Mouse (Mus musculus) liver, postnatal 0 days (tissue): Measurements from ENCODE around the gene H2-T24. TPM values are rescaled to one million over a fixed set of nuclear protein-coding genes. Genes with fewer than 3 reads are reported as not detected.
"Not testable (repeated sequence)": the region's sequence is repeated elsewhere in the genome, so short reads cannot be mapped to it uniquely, and the experiment has no call there.

ENCODE experiments used
- ATAC-seq: fragments of 200-750 bp; cut with Nextera tagmentation; 2 replicates; pipeline ENCODE4 v1.8.0; 2017; ENCODE audit warnings: mild to moderate bottlenecking, moderate library complexity
- DNase-seq: peaks from one replicate; pipeline ENCODE4 v3.0.0-alpha.2; 2016
- H3K27ac ChIP-seq: fragments of 300-500 bp; sonication (generic); 2 replicates; pipeline ENCODE4 v1.5.1; 2014; ENCODE audit warnings: antibody characterized with exemption, moderate library complexity, mild to moderate bottlenecking, low read depth
- H3K27me3 ChIP-seq: fragments of 300-500 bp; sonication (generic); 2 replicates; pipeline ENCODE4 v1.6.1; 2014; ENCODE audit warnings: low read length, control low read depth, mixed read lengths; ENCODE audit not compliant: insufficient read depth
- H3K36me3 ChIP-seq: fragments of 300-500 bp; sonication (generic); replicated peaks from 2 replicates; pipeline ENCODE4 v1.6.1; 2014; ENCODE audit warnings: mild to moderate bottlenecking, control low read depth, low read length, moderate library complexity, mixed read lengths; ENCODE audit not compliant: insufficient read depth
- H3K4me1 ChIP-seq: fragments of 300-500 bp; sonication (generic); 2 replicates; pipeline ENCODE4 v1.6.1; 2014; ENCODE audit warnings: antibody characterized with exemption, mild to moderate bottlenecking, control low read depth; ENCODE audit not compliant: insufficient read depth
- H3K4me2 ChIP-seq: fragments of 300-500 bp; sonication (generic); 2 replicates; pipeline ENCODE4 v1.6.1; 2014; ENCODE audit warnings: low read depth, mild to moderate bottlenecking, low read length, moderate library complexity, mixed read lengths
- H3K4me3 ChIP-seq: fragments of 300-500 bp; sonication (generic); 2 replicates; pipeline ENCODE4 v1.5.1; 2014; ENCODE audit warnings: low read depth, low read length
- H3K9ac ChIP-seq: fragments of 300-500 bp; sonication (generic); replicated peaks from 2 replicates; pipeline ENCODE4 v1.6.1; 2014; ENCODE audit warnings: mild to moderate bottlenecking, moderate library complexity
- H3K9me3 ChIP-seq: fragments of 300-500 bp; sonication (generic); 2 replicates; pipeline ENCODE4 v1.6.1; 2016; ENCODE audit warnings: mild to moderate bottlenecking, control low read depth, low read length, mixed read lengths
- CTCF ChIP-seq: sonication (generic); IDR thresholded peaks from 2 replicates; pipeline ENCODE4 v1.5.1; 2016; ENCODE audit warnings: antibody characterized with exemption, low read depth
- EP300 ChIP-seq: IDR thresholded peaks from 2 replicates; pipeline ENCODE4 v1.6.1; 2016; ENCODE audit warnings: antibody characterized with exemption, low read depth, mild to moderate bottlenecking
- WGBS: fragments of 180-500 bp; shearing (Covaris S2); extraction: QIAGEN DNeasy Blood & Tissue Kit; methylation state at CpG from one replicate; pipeline ENCODE4 v1.1.7; 2014; ENCODE audit not compliant: insufficient replicate concordance; 5-methylcytosine and 5-hydroxymethylcytosine counted together
- polyA plus RNA-seq: library from polyadenylated mRNA; unstranded; fragments of >200 nt; fragmentation: Nextera tagmentation; extraction: Ambion mirVana; gene quantifications from 2 replicates; pipeline ENCODE4 v1.2.1, GENCODE M21; 2015

The H2-T24 gene
- polyA plus RNA-seq, result 4.6 and 5.4 TPM in 2 replicates

- peak; percentile 89 for DNase-seq
- 11% methylated on average over 15 of the region's 15 CpGs for WGBS
These were observed at the start of gene H2-T24 for GRCm38 (mm10) chr17:36020191-36021073. TSS of gene H2-T24 (minus strand) at chr17:36020560.

GRCm38 (mm10) chr17:36060829-36061228, 40.5 kb upstream of the H2-T24 start:
- ATAC-seq, result peak; percentile 57
- Histone ChIP-seq H3K9ac (no peak overlapping the region), H3K27ac (no peak overlapping the region), H3K4me3 (no peak overlapping the region), H3K27me3 (no peaks in the 10 kb centered on the region), H3K36me3 (no peaks in the 10 kb centered on the region), H3K9me3 (no peaks in the 10 kb centered on the region), H3K4me2 (no peak overlapping the region), H3K4me1 (no peaks in the 10 kb centered on the region)
- 28% methylated on average over 2 of the region's 2 CpGs for WGBS
- DNase-seq, result peak; percentile 85
- no peak for TF ChIP-seq EP300
- peak; percentile 81 for TF ChIP-seq CTCF

More at GRCm38 (mm10) chr17:36020191-36021073, at the start of gene H2-T24:
- peak; percentile 49 for TF ChIP-seq CTCF
- TF ChIP-seq EP300, result peak; percentile 82; the same call in 1 of the 2 replicates
- Histone ChIP-seq H3K9me3 (peaks cover 3% of the 10 kb centered on the region; the same call in 1 of the 2 replicates), H3K36me3 (peaks cover 28% of the 10 kb centered on the region), H3K4me1 (peaks cover 46% of the 10 kb centered on the region), H3K9ac (peak within 1 kb of the TSS; percentile 68), H3K4me3 (peak within 1 kb of the TSS; percentile 56), H3K27me3 (no peaks in the 10 kb centered on the region), H3K27ac (peak within 1 kb of the TSS; percentile 97), H3K4me2 (peak within 1 kb of the TSS; percentile 72)
- ATAC-seq, result peak; percentile 87

GRCm38 (mm10) chr17:36058362-36058761, 38.0 kb upstream of the H2-T24 start, which contains the start of gene Gm11127:
TSS of gene Gm11127 (minus strand) at chr17:36058371.
- ATAC-seq, H3K27ac ChIP-seq: not testable (repeated sequence)
- 38% methylated on average over 1 of the region's 1 CpGs for WGBS

GRCm38 (mm10) chr17:36057927-36058326, 37.6 kb upstream of the H2-T24 start:
- H3K36me3 ChIP-seq, H3K4me1 ChIP-seq: not testable (repeated sequence)

More at GRCm38 (mm10) chr17:36058362-36058761, 38.0 kb upstream of the H2-T24 start, which contains the start of gene Gm11127:
- H3K4me3 ChIP-seq, DNase-seq, H3K4me2 ChIP-seq, H3K9ac ChIP-seq, H3K9me3 ChIP-seq, H3K36me3 ChIP-seq, H3K27me3 ChIP-seq, H3K4me1 ChIP-seq: not testable (repeated sequence)

GRCm38 (mm10) chr17:36043286-36043685, 22.9 kb upstream of the H2-T24 start:
- no peak for ATAC-seq
- DNase-seq, result no peak
- peak overlapping the region; percentile 85 for H3K4me2 ChIP-seq
- no peaks in the 10 kb centered on the region for H3K36me3 ChIP-seq
- peaks cover 7% of the 10 kb centered on the region for H3K4me1 ChIP-seq
- no peaks in the 10 kb centered on the region for H3K27me3 ChIP-seq
- WGBS, result 72% methylated on average over 3 of the region's 3 CpGs
- H3K4me3 ChIP-seq, result peak overlapping the region; percentile 58
- no peaks in the 10 kb centered on the region for H3K9me3 ChIP-seq
- TF ChIP-seq EP300, result no peak
- TF ChIP-seq CTCF, result no peak
- H3K9ac ChIP-seq, result peak overlapping the region; percentile 76
- peak overlapping the region; percentile 74 for H3K27ac ChIP-seq

More at GRCm38 (mm10) chr17:36057927-36058326, 37.6 kb upstream of the H2-T24 start:
- H3K4me3 ChIP-seq, H3K9ac ChIP-seq, H3K4me2 ChIP-seq, H3K27me3 ChIP-seq, ATAC-seq, DNase-seq, H3K27ac ChIP-seq, H3K9me3 ChIP-seq: not testable (repeated sequence)
- 82% methylated on average over 23 of the region's 25 CpGs for WGBS

- H3K4me1 ChIP-seq, H3K27me3 ChIP-seq, H3K36me3 ChIP-seq, H3K9me3 ChIP-seq: not testable (repeated sequence)
- H3K27ac ChIP-seq, result peak within 1 kb of the TSS; percentile 74
- peak within 1 kb of the TSS; percentile 85 for H3K4me2 ChIP-seq
- H3K4me3 ChIP-seq, result peak within 1 kb of the TSS; percentile 58
- H3K9ac ChIP-seq, result peak within 1 kb of the TSS; percentile 76
- peak; percentile 69 for DNase-seq
- ATAC-seq, result peak; percentile 92
- under 1% methylated on average over 12 of the region's 12 CpGs for WGBS
These were observed 22.3 kb upstream of the H2-T24 start, which contains the start of the genes H2-T22 and Gm6034 for GRCm38 (mm10) chr17:36042610-36043169. TSS of gene H2-T22 (minus strand) at chr17:36042747. TSS of gene Gm6034 (plus strand) at chr17:36042961.

- Histone ChIP-seq H3K27ac (peak overlapping the region; percentile 52), H3K4me3 (peak overlapping the region; percentile 58), H3K9ac (peak overlapping the region; percentile 60), H3K4me2 (peak overlapping the region; percentile 85)
- peak; percentile 66 for ATAC-seq
- not testable (repeated sequence) for DNase-seq, H3K9me3 ChIP-seq, H3K36me3 ChIP-seq, H3K4me1 ChIP-seq, H3K27me3 ChIP-seq
- WGBS, result 2% methylated on average over 18 of the region's 19 CpGs
These were observed 21.7 kb upstream of the H2-T24 start for GRCm38 (mm10) chr17:36042055-36042454.

- not testable (repeated sequence) for H3K9ac ChIP-seq, H3K27me3 ChIP-seq, H3K4me2 ChIP-seq, DNase-seq, ATAC-seq, H3K36me3 ChIP-seq, H3K4me1 ChIP-seq, H3K27ac ChIP-seq, H3K9me3 ChIP-seq, H3K4me3 ChIP-seq
- 74% methylated on average over 2 of the region's 2 CpGs for WGBS
These were observed 20.2 kb upstream of the H2-T24 start for GRCm38 (mm10) chr17:36040604-36041003.
